Mouse (Mus musculus) limb, embryonic 13.5 days (tissue): ENCODE data around the gene Mical3. TPM values are rescaled to one million over a fixed set of nuclear protein-coding genes. Genes with fewer than 3 reads are reported as not detected.
A peak's percentile ranks its signal among the peaks of the same experiment; 100 is the strongest.

Experiments used
- ATAC-seq: fragments of 200-750 bp; cut with Nextera tagmentation; 2 replicates; pipeline ENCODE4 v1.8.0; 2017; ENCODE audit warnings: low read depth, moderate number of reproducible peaks, moderate TSS enrichment; ENCODE audit not compliant: low FRiP score
- H3K27ac ChIP-seq: fragments of 300-500 bp; sonication (generic); 2 replicates; pipeline ENCODE4 v1.5.1; 2015; ENCODE audit warnings: inconsistent platforms, mild to moderate bottlenecking, moderate library complexity
- H3K27me3 ChIP-seq: fragments of 300-500 bp; sonication (generic); 2 replicates; pipeline ENCODE4 v1.6.1; 2015; ENCODE audit warnings: mild to moderate bottlenecking, inconsistent platforms
- H3K36me3 ChIP-seq: fragments of 300-500 bp; sonication (generic); 2 replicates; pipeline ENCODE4 v1.6.1; 2015; ENCODE audit warnings: inconsistent platforms, mild to moderate bottlenecking, moderate library complexity
- H3K4me1 ChIP-seq: fragments of 300-500 bp; sonication (generic); 2 replicates; pipeline ENCODE4 v1.6.1; 2015; ENCODE audit warnings: inconsistent platforms
- H3K4me2 ChIP-seq: fragments of 300-500 bp; sonication (generic); replicated peaks from 2 replicates; pipeline ENCODE4 v1.6.1; 2015; ENCODE audit warnings: inconsistent platforms, mild to moderate bottlenecking, moderate library complexity
- H3K4me3 ChIP-seq: fragments of 300-500 bp; sonication (generic); 2 replicates; pipeline ENCODE4 v1.5.1; 2015; ENCODE audit warnings: moderate library complexity, mild to moderate bottlenecking, inconsistent platforms
- H3K9ac ChIP-seq: fragments of 300-500 bp; sonication (generic); 2 replicates; pipeline ENCODE4 v1.6.1; 2015; ENCODE audit warnings: mild to moderate bottlenecking, inconsistent platforms
- H3K9me3 ChIP-seq: fragments of 300-500 bp; sonication (generic); 2 replicates; pipeline ENCODE4 v1.6.1; 2016; ENCODE audit warnings: inconsistent platforms
- WGBS: fragments of 180-500 bp; shearing (Covaris S2); methylation state at CpG from one replicate; pipeline ENCODE4 v1.1.7; 2015; 5-methylcytosine and 5-hydroxymethylcytosine counted together
- polyA plus RNA-seq: library from polyadenylated mRNA; unstranded; fragments of >200 nt; fragmentation: Nextera tagmentation; extraction: Ambion mirVana; gene quantifications from 2 replicates; pipeline ENCODE4 v1.2.1, GENCODE M21; 2015

The Mical3 gene
- polyA plus RNA-seq, 1 experiment from 2014 or later, result 11.0 TPM

GRCm38 (mm10) chr6:121126202-121126601 lies 4.6 kb downstream of the Mical3 start:
- peaks cover 17% of the 10 kb centered on the region for H3K4me1 ChIP-seq
- ATAC-seq, result no peak
- no peak overlapping the region for H3K4me3 ChIP-seq
- H3K27ac ChIP-seq, result no peak overlapping the region
- WGBS, result 86% methylated on average over 5 of the region's 5 CpGs
- no peaks in the 10 kb centered on the region for H3K36me3 ChIP-seq
- H3K9ac ChIP-seq, result no peak overlapping the region
- no peaks in the 10 kb centered on the region for H3K9me3 ChIP-seq
- no peak overlapping the region for H3K4me2 ChIP-seq
- H3K27me3 ChIP-seq, result peaks cover 14% of the 10 kb centered on the region

- 77% methylated on average over 5 of the region's 5 CpGs for WGBS
- ATAC-seq, result no peak
Measured at GRCm38 (mm10) chr6:121122739-121123241, 8.0 kb downstream of the Mical3 start.

GRCm38 (mm10) chr6:121120776-121121175 lies 10.0 kb downstream of the Mical3 start:
- Histone ChIP-seq H3K9me3 (no peaks in the 10 kb centered on the region), H3K27me3 (no peaks in the 10 kb centered on the region), H3K4me2 (no peak overlapping the region), H3K27ac (no peak overlapping the region), H3K9ac (no peak overlapping the region), H3K36me3 (no peaks in the 10 kb centered on the region), H3K4me3 (no peak overlapping the region), H3K4me1 (no peaks in the 10 kb centered on the region)
- ATAC-seq, result no peak
- 44% methylated on average over 7 of the region's 7 CpGs for WGBS

More at GRCm38 (mm10) chr6:121122739-121123241, 8.0 kb downstream of the Mical3 start:
- Histone ChIP-seq H3K4me3 (no peak overlapping the region), H3K27me3 (no peaks in the 10 kb centered on the region), H3K4me2 (no peak overlapping the region), H3K9me3 (no peaks in the 10 kb centered on the region), H3K36me3 (no peaks in the 10 kb centered on the region), H3K4me1 (no peaks in the 10 kb centered on the region), H3K9ac (no peak overlapping the region), H3K27ac (no peak overlapping the region)

- Histone ChIP-seq H3K9me3 (no peaks in the 10 kb centered on the region), H3K9ac (no peak overlapping the region), H3K27ac (no peak overlapping the region), H3K4me1 (no peaks in the 10 kb centered on the region), H3K27me3 (no peaks in the 10 kb centered on the region), H3K4me2 (no peak overlapping the region), H3K36me3 (no peaks in the 10 kb centered on the region), H3K4me3 (no peak overlapping the region)
- 74% methylated on average over 15 of the region's 15 CpGs for WGBS
- ATAC-seq, result no peak
Measured at GRCm38 (mm10) chr6:121117971-121118755, 12.6 kb downstream of the Mical3 start.

- no peaks in the 10 kb centered on the region for H3K9me3 ChIP-seq
- WGBS, result 69% methylated on average over 4 of the region's 4 CpGs
- no peak overlapping the region for H3K27ac ChIP-seq
- H3K4me1 ChIP-seq, result no peaks in the 10 kb centered on the region
- H3K27me3 ChIP-seq, result no peaks in the 10 kb centered on the region
- no peak overlapping the region for H3K4me3 ChIP-seq
- no peak overlapping the region for H3K9ac ChIP-seq
- H3K36me3 ChIP-seq, result no peaks in the 10 kb centered on the region
- ATAC-seq, result no peak
- H3K4me2 ChIP-seq, result no peak overlapping the region
Measured at GRCm38 (mm10) chr6:121117142-121117541, 13.7 kb downstream of the Mical3 start.

GRCm38 (mm10) chr6:121116434-121116833 lies 14.4 kb downstream of the Mical3 start:
- Histone ChIP-seq H3K4me1 (peaks cover 4% of the 10 kb centered on the region), H3K9ac (no peak overlapping the region), H3K27me3 (no peaks in the 10 kb centered on the region), H3K4me2 (no peak overlapping the region), H3K9me3 (no peaks in the 10 kb centered on the region), H3K4me3 (no peak overlapping the region), H3K27ac (no peak overlapping the region), H3K36me3 (no peaks in the 10 kb centered on the region)
- 70% methylated on average over 10 of the region's 10 CpGs for WGBS
- ATAC-seq, result no peak

GRCm38 (mm10) chr6:121111448-121112055 lies 19.2 kb downstream of the Mical3 start:
- Histone ChIP-seq H3K4me2 (no peak overlapping the region), H3K9me3 (no peaks in the 10 kb centered on the region), H3K36me3 (peaks cover 6% of the 10 kb centered on the region; the same call in 1 of the 2 replicates), H3K9ac (no peak overlapping the region), H3K27ac (no peak overlapping the region), H3K27me3 (no peaks in the 10 kb centered on the region), H3K4me3 (no peak overlapping the region), H3K4me1 (peaks cover 21% of the 10 kb centered on the region)
- 54% methylated on average over 10 of the region's 10 CpGs for WGBS
- ATAC-seq, result no peak

GRCm38 (mm10) chr6:121109998-121110603 lies 20.7 kb downstream of the Mical3 start:
- ATAC-seq, result peak; percentile 98
- Histone ChIP-seq H3K4me2 (peak overlapping the region; percentile 92), H3K27me3 (no peaks in the 10 kb centered on the region), H3K27ac (peak overlapping the region; percentile 39; the same call in 1 of the 2 replicates), H3K9ac (peak overlapping the region; percentile 93), H3K36me3 (peaks cover 6% of the 10 kb centered on the region; the same call in 1 of the 2 replicates), H3K9me3 (no peaks in the 10 kb centered on the region), H3K4me1 (peaks cover 31% of the 10 kb centered on the region), H3K4me3 (peak overlapping the region; percentile 94)
- WGBS, result under 1% methylated on average over 28 of the region's 42 CpGs

- ATAC-seq, result peak; percentile 30
- 0 out of 2 replicates have a peak overlapping the region, but pooled peaks have one; percentile 39 for H3K27ac ChIP-seq
- peak overlapping the region; percentile 92 for H3K4me2 ChIP-seq
- no peaks in the 10 kb centered on the region for H3K9me3 ChIP-seq
- 2% methylated on average over 51 of the region's 52 CpGs for WGBS
- H3K4me3 ChIP-seq, result peak overlapping the region; percentile 94
- H3K4me1 ChIP-seq, result peaks cover 34% of the 10 kb centered on the region
- no peaks in the 10 kb centered on the region for H3K27me3 ChIP-seq
- H3K9ac ChIP-seq, result peak overlapping the region; percentile 93
- peaks cover 6% of the 10 kb centered on the region; the same call in 1 of the 2 replicates for H3K36me3 ChIP-seq
Measured at GRCm38 (mm10) chr6:121109181-121109981, 21.4 kb downstream of the Mical3 start.

GRCm38 (mm10) chr6:121108075-121108474 lies 22.7 kb downstream of the Mical3 start:
- 71% methylated on average over 1 of the region's 1 CpGs for WGBS
- Histone ChIP-seq H3K36me3 (peaks cover 9% of the 10 kb centered on the region), H3K9ac (no peak overlapping the region), H3K4me1 (peaks cover 36% of the 10 kb centered on the region), H3K27me3 (no peaks in the 10 kb centered on the region), H3K4me2 (peak overlapping the region; percentile 92), H3K27ac (no peak overlapping the region), H3K9me3 (no peaks in the 10 kb centered on the region), H3K4me3 (no peak overlapping the region)
- no peak for ATAC-seq

GRCm38 (mm10) chr6:121106711-121107405 lies 23.9 kb downstream of the Mical3 start:
- H3K9ac ChIP-seq, result no peak overlapping the region
- no peaks in the 10 kb centered on the region for H3K27me3 ChIP-seq
- H3K4me1 ChIP-seq, result peaks cover 38% of the 10 kb centered on the region
- no peak for ATAC-seq
- 84% methylated on average over 16 of the region's 16 CpGs for WGBS
- no peaks in the 10 kb centered on the region for H3K9me3 ChIP-seq
- H3K4me2 ChIP-seq, result no peak overlapping the region
- peaks cover 12% of the 10 kb centered on the region for H3K36me3 ChIP-seq
- no peak overlapping the region for H3K27ac ChIP-seq
- no peak overlapping the region for H3K4me3 ChIP-seq
